Mouse (Mus musculus) 416B (cell line): ENCODE data around the gene Krtap3-3.
A peak's percentile ranks its signal among the peaks of the same experiment; 100 is the strongest.
"Not testable (repeated sequence)": the region's sequence is repeated elsewhere in the genome, so short reads cannot be mapped to it uniquely, and the experiment has no call there.

Experiments used
- DNase-seq: peaks from one replicate; pipeline ENCODE4 v3.0.0; 2011; ENCODE audit warnings: low read depth

The Krtap3-3 gene

GRCm38 (mm10) chr11:99550765-99551164 is at the start of gene Krtap3-3:
Krtap3-3 (minus strand) TSS chr11:99550865.
- DNase-seq, result no peak

GRCm38 (mm10) chr11:99597742-99598141 is 47.1 kb upstream of the Krtap3-3 start, which contains the start of gene Krtap9-3:
Krtap9-3 (minus strand) TSS chr11:99598105.
- not testable (repeated sequence) for DNase-seq

GRCm38 (mm10) chr11:99590981-99591380 is 40.3 kb upstream of the Krtap3-3 start, which contains the start of gene Krtap1-3:
Krtap1-3 (minus strand) TSS chr11:99591339.
- no peak for DNase-seq

- no peak for DNase-seq
Observed at GRCm38 (mm10) chr11:99585096-99585495, 34.4 kb upstream of the Krtap3-3 start.

GRCm38 (mm10) chr11:99583245-99583704 is 32.6 kb upstream of the Krtap3-3 start, which contains the start of gene Krtap1-4:
Krtap1-4 (minus strand) TSS chr11:99583654.
- DNase-seq, result no peak

- peak; percentile 2 for DNase-seq
Observed at GRCm38 (mm10) chr11:99581564-99581963, 30.9 kb upstream of the Krtap3-3 start.

GRCm38 (mm10) chr11:99581051-99581450 is 30.4 kb upstream of the Krtap3-3 start:
- no peak for DNase-seq

- DNase-seq, result no peak
Observed at GRCm38 (mm10) chr11:99580636-99581035, 30.0 kb upstream of the Krtap3-3 start, which contains the start of gene Krtap1-5. Krtap1-5 (minus strand) TSS chr11:99581016.

- DNase-seq, result peak; percentile 61
Observed at GRCm38 (mm10) chr11:99574106-99574505, 23.4 kb upstream of the Krtap3-3 start.

- DNase-seq, result no peak
Observed at GRCm38 (mm10) chr11:99573164-99573563, 22.5 kb upstream of the Krtap3-3 start.

- no peak for DNase-seq
Observed at GRCm38 (mm10) chr11:99566530-99566929, 15.9 kb upstream of the Krtap3-3 start, which contains the start of gene Krtap3-1. Krtap3-1 (minus strand) TSS chr11:99566630.

GRCm38 (mm10) chr11:99562580-99562979 is 11.9 kb upstream of the Krtap3-3 start:
- DNase-seq, result no peak

- no peak for DNase-seq
Observed at GRCm38 (mm10) chr11:99559366-99559765, 8.7 kb upstream of the Krtap3-3 start, which contains the start of gene Gm11939. Gm11939 (minus strand) TSS chr11:99559466.

GRCm38 (mm10) chr11:99557976-99558745 is 7.5 kb upstream of the Krtap3-3 start:
- DNase-seq, result no peak

GRCm38 (mm10) chr11:99556753-99557152 is 6.1 kb upstream of the Krtap3-3 start, which contains the start of gene Krtap3-2:
Krtap3-2 (minus strand) TSS chr11:99556853.
- DNase-seq, result no peak

- DNase-seq, result no peak
Observed at GRCm38 (mm10) chr11:99556195-99556594, 5.5 kb upstream of the Krtap3-3 start.

- DNase-seq, result peak; percentile 12
Observed at GRCm38 (mm10) chr11:99547892-99548291, 2.8 kb downstream of the Krtap3-3 start.

GRCm38 (mm10) chr11:99539721-99540120 is 10.9 kb downstream of the Krtap3-3 start:
- no peak for DNase-seq

- DNase-seq, result no peak
Observed at GRCm38 (mm10) chr11:99521288-99521860, 29.3 kb downstream of the Krtap3-3 start, which contains the start of gene Krt39. Krt39 (minus strand) TSS chr11:99521338.

- no peak for DNase-seq
Observed at GRCm38 (mm10) chr11:99514098-99514497, 36.6 kb downstream of the Krtap3-3 start.
